Mouse (Mus musculus) stomach, embryonic 14.5 days (tissue): Measurements from ENCODE around the gene Etfbkmt. TPM values are rescaled to one million over a fixed set of nuclear protein-coding genes. Genes with fewer than 3 reads are reported as not detected.
A peak's percentile ranks its signal among the peaks of the same experiment; 100 is the strongest.

ENCODE experiments used
- ATAC-seq: fragments of 200-750 bp; cut with Nextera tagmentation; 2 replicates; pipeline ENCODE4 v1.8.0; 2017; ENCODE audit warnings: low read depth, moderate TSS enrichment; ENCODE audit not compliant: insufficient number of reproducible peaks, insufficient read depth, low FRiP score
- H3K27ac ChIP-seq: fragments of 300-500 bp; sonication (generic); 2 replicates; pipeline ENCODE4 v1.5.1; 2014; ENCODE audit warnings: mild to moderate bottlenecking, low read length, moderate library complexity, mixed read lengths
- H3K27me3 ChIP-seq: fragments of 300-500 bp; sonication (generic); 2 replicates; pipeline ENCODE4 v1.6.1; 2014; ENCODE audit warnings: low read length, control low read depth, mixed read lengths; ENCODE audit not compliant: control insufficient read depth, insufficient read depth
- H3K36me3 ChIP-seq: fragments of 300-500 bp; sonication (generic); 2 replicates; pipeline ENCODE4 v1.6.1; 2014; ENCODE audit warnings: mild to moderate bottlenecking, control low read depth, low read length, moderate library complexity, mixed read lengths; ENCODE audit not compliant: control insufficient read depth, insufficient read depth
- H3K4me1 ChIP-seq: fragments of 300-500 bp; sonication (generic); 2 replicates; pipeline ENCODE4 v1.6.1; 2014; ENCODE audit warnings: low read length, control low read depth, mixed read lengths; ENCODE audit not compliant: control insufficient read depth, insufficient read depth
- H3K4me2 ChIP-seq: fragments of 300-500 bp; sonication (generic); replicated peaks from 2 replicates; pipeline ENCODE4 v1.6.1; 2014; ENCODE audit warnings: low read depth, low read length, control low read depth
- H3K4me3 ChIP-seq: fragments of 300-500 bp; sonication (generic); 2 replicates; pipeline ENCODE4 v1.5.1; 2014; ENCODE audit warnings: low read depth, low read length, control low read depth
- H3K9ac ChIP-seq: fragments of 300-500 bp; sonication (generic); replicated peaks from 2 replicates; pipeline ENCODE4 v1.6.1; 2014; ENCODE audit warnings: low read depth, mild to moderate bottlenecking, control low read depth, low read length, moderate library complexity, mixed read lengths
- H3K9me3 ChIP-seq: fragments of 300-500 bp; sonication (generic); 2 replicates; pipeline ENCODE4 v1.6.1; 2016; ENCODE audit warnings: low read depth, low read length, control low read depth; ENCODE audit not compliant: control insufficient read depth
- WGBS: fragments of 180-500 bp; shearing (Covaris S2); extraction: QIAGEN DNeasy Blood & Tissue Kit; methylation state at CpG from one replicate; pipeline ENCODE4 v1.1.7; 2014; 5-methylcytosine and 5-hydroxymethylcytosine counted together
- polyA plus RNA-seq: library from polyadenylated mRNA; unstranded; fragments of >200 nt; fragmentation: Nextera tagmentation; extraction: Ambion mirVana; gene quantifications from 2 replicates; pipeline ENCODE4 v1.2.1, GENCODE M21; 2014

The Etfbkmt gene
- polyA plus RNA-seq, 1 experiment from 2014 or later = 18.8 TPM

DNA sequence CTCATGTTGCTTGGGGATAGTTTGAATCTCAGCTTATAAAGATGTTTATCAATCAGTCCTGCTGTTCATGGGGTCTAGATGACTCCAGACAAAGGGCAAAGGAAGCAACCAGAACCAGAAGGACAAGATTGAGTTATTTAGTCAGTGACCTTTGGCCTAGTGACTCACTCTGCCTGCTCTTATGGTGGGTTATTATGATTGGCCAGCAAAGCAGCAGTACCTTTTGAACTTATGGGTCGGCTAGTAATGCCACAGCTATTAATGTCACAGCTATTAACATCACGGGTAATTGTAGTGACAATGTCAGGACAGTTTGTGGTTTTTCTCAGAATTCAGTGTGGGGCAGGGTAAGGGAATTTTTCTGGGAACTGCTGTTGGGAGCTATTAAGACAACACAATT lies 1.7 kb upstream of the Etfbkmt start:
- 0 out of 2 replicates have a peak, but pooled peaks cover 5% of the 10 kb centered on the region for H3K4me1 ChIP-seq
- H3K4me2 ChIP-seq = no peak overlapping the region
- no peak overlapping the region for H3K9ac ChIP-seq
- H3K4me3 ChIP-seq = no peak overlapping the region
- 0 out of 2 replicates have a peak, but pooled peaks cover 3% of the 10 kb centered on the region for H3K9me3 ChIP-seq
- 52% methylated on average over 2 of the region's 2 CpGs for WGBS
- no peaks in the 10 kb centered on the region for H3K36me3 ChIP-seq
- no peaks in the 10 kb centered on the region for H3K27me3 ChIP-seq
- no peak for ATAC-seq
- H3K27ac ChIP-seq = no peak overlapping the region

DNA sequence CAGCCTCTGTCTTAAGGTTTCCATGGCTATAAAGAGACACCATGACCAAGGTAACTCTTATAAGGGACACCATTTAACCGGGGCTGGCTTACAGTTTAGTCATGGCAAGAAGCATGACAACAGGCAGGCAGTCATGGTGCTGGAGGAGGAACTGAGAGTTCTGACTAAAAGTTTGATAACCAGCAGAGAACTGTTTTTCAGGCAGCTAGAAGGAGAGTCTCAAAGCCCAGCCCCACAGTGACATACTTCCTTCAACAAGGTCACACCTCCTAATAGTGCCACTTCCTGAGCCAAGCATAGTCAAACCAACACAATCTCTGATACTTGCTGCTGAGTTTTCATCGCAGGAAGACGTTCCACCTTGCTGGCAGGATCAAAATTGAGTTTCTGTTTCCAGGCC lies 638 bp upstream of the Etfbkmt start:
- WGBS = 92% methylated on average over 3 of the region's 3 CpGs
- no peak overlapping the region for H3K4me3 ChIP-seq

DNA sequence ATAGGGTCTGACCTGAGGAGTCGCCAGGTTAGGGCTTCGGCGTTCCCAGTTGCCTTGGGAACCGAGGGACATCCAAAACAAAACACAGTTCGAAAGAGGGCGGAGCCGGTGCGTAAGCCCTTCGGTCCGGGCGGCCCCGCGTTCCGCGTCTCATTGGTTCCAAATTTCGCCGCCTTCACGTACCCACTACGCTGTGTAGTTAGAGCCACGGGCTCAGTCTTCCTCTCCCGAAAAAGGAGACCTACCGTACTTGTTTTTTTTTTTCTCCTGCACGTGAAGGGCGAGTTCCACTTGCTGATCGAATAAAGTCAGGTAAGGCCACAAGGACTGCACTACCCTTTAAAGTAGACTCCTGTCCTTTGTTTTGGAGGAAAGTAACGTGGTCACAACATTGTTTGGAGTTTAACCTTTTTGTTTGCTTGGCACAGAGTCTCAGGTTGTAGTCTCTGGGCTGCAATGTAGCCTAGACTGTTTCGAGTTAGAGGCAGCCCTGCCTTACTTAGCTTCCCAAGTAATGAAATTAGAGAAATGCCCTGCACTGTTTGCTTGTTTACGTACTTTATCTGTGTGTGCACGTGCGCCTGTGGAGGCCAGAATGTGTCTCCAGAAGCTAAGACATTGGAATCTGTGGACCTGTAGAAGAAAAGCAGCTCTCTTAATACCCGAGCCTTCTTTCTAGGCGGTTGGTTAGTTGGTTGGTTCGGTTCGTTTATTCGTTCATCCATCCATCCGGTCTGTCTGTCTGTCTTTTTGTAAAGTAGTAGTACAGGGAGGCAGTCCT lies 1.9 kb downstream of the Etfbkmt start:
- ATAC-seq = peak; percentile 94
- H3K27ac ChIP-seq = peak overlapping the region; percentile 79
- 0 out of 2 replicates have a peak, but pooled peaks cover 9% of the 10 kb centered on the region for H3K36me3 ChIP-seq
- H3K27me3 ChIP-seq = no peaks in the 10 kb centered on the region
- H3K4me1 ChIP-seq = no peaks in the 10 kb centered on the region
- 3% methylated on average over 36 of the region's 36 CpGs for WGBS
- H3K4me3 ChIP-seq = peak overlapping the region; percentile 59
- H3K9me3 ChIP-seq = peaks cover 8% of the 10 kb centered on the region; the same call in 1 of the 2 replicates
- H3K4me2 ChIP-seq = peak overlapping the region; percentile 76
- peak overlapping the region; percentile 52 for H3K9ac ChIP-seq

More for the DNA sequence above, 638 bp upstream of the Etfbkmt start:
- no peak for ATAC-seq
- Histone ChIP-seq H3K27me3 (no peaks in the 10 kb centered on the region), H3K4me1 (0 out of 2 replicates have a peak, but pooled peaks cover 5% of the 10 kb centered on the region), H3K4me2 (no peak overlapping the region), H3K27ac (no peak overlapping the region), H3K9ac (no peak overlapping the region), H3K9me3 (0 out of 2 replicates have a peak, but pooled peaks cover 5% of the 10 kb centered on the region), H3K36me3 (no peaks in the 10 kb centered on the region)

- ATAC-seq = no peak
- H3K4me2 ChIP-seq = no peak overlapping the region
- 90% methylated on average over 1 of the region's 1 CpGs for WGBS
- H3K27me3 ChIP-seq = no peaks in the 10 kb centered on the region
- H3K36me3 ChIP-seq = peaks cover 9% of the 10 kb centered on the region; the same call in 1 of the 2 replicates
- no peak overlapping the region for H3K27ac ChIP-seq
- peaks cover 8% of the 10 kb centered on the region; the same call in 1 of the 2 replicates for H3K9me3 ChIP-seq
- H3K4me3 ChIP-seq = no peak overlapping the region
- H3K4me1 ChIP-seq = no peaks in the 10 kb centered on the region
- H3K9ac ChIP-seq = no peak overlapping the region
Measured at GRCm38 (mm10) chr6:149145143-149145542, 5.5 kb downstream of the Etfbkmt start.

GRCm38 (mm10) chr6:149148436-149149229 lies 9.0 kb downstream of the Etfbkmt start:
- Histone ChIP-seq H3K27me3 (no peaks in the 10 kb centered on the region), H3K4me2 (no peak overlapping the region), H3K36me3 (peaks cover 9% of the 10 kb centered on the region; the same call in 1 of the 2 replicates), H3K27ac (peak overlapping the region; percentile 71; the same call in 1 of the 2 replicates), H3K9ac (no peak overlapping the region), H3K4me1 (no peaks in the 10 kb centered on the region), H3K9me3 (peaks cover 3% of the 10 kb centered on the region; the same call in 1 of the 2 replicates), H3K4me3 (no peak overlapping the region)
- 55% methylated on average over 7 of the region's 7 CpGs for WGBS
- peak; percentile 81 for ATAC-seq

DNA sequence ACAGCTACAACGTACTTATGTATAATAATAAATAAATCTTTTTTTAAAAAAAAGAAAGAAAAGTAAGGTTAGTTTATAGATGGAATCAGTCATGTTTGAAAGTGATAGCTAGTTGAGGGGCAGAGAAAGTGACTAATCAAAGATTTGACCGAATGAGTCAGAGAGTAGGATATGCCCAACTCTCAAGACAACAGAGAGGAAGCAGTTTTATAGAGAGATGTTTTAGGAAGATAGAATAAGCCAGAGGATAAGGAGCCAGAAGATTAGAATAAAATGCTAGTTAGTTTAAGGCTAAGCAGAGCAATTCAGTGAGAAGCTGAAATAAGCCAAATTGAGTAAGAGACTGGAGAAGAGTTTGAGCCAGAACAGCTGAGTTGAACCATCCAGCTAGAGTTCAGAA lies 12.5 kb downstream of the Etfbkmt start:
- WGBS = 88% methylated on average over 2 of the region's 2 CpGs

GRCm38 (mm10) chr6:149153473-149154115 lies 13.9 kb downstream of the Etfbkmt start:
- 35% methylated on average over 6 of the region's 6 CpGs for WGBS
- Histone ChIP-seq H3K9ac (no peak overlapping the region), H3K4me3 (no peak overlapping the region), H3K4me2 (no peak overlapping the region), H3K27ac (peak overlapping the region; percentile 58; the same call in 1 of the 2 replicates), H3K9me3 (no peaks in the 10 kb centered on the region), H3K36me3 (peaks cover 2% of the 10 kb centered on the region; the same call in 1 of the 2 replicates), H3K4me1 (peaks cover 4% of the 10 kb centered on the region; the same call in 1 of the 2 replicates), H3K27me3 (no peaks in the 10 kb centered on the region)
- no peak for ATAC-seq

More for the DNA sequence above, 12.5 kb downstream of the Etfbkmt start:
- no peak overlapping the region for H3K4me3 ChIP-seq
- H3K4me2 ChIP-seq = no peak overlapping the region
- H3K4me1 ChIP-seq = peaks cover 4% of the 10 kb centered on the region; the same call in 1 of the 2 replicates
- no peaks in the 10 kb centered on the region for H3K9me3 ChIP-seq
- H3K9ac ChIP-seq = no peak overlapping the region
- peaks cover 2% of the 10 kb centered on the region; the same call in 1 of the 2 replicates for H3K36me3 ChIP-seq
- H3K27me3 ChIP-seq = no peaks in the 10 kb centered on the region
- H3K27ac ChIP-seq = no peak overlapping the region
- ATAC-seq = no peak
